Mouse (Mus musculus): ENCODE data around the gene Gm28710. TPM values are rescaled to one million over a fixed set of nuclear protein-coding genes. Genes with fewer than 3 reads are reported as not detected.

Gm28710 gene
- polyA plus RNA-seq, 1 experiment from 2014 or later: not detected

DNA sequence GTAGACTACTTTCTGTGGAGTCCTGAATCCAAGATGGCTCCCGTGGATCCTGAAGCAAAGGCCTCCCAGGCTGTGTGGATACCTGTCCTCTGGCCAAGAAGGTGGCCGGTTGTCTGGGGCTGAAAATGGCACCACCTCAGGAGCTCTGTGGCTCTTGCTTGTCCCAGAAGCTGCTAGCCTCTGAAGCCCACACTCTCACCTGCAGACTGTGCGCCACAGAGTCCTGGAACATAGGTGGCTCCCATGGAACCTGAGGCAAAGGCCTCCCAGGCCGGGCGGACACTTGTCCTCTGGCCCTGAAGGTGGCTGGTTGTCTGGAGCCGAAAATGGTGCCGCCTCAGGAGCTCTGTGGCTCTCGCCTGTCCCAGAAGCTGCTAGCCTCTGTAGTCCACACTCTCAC, 128.2 kb downstream of the Gm28710 start:
- H3K4me3 ChIP-seq (replicated peaks; ENCODE audit: low read length): no peak overlapping the region
- no peak overlapping the region for H3K9ac ChIP-seq (replicated peaks; ENCODE audit: low read depth, low read length)
- H3K4me2 ChIP-seq (ENCODE audit: low read length): no peak overlapping the region
- no peak overlapping the region for H3K27ac ChIP-seq (ENCODE audit: low read length)
- no peaks in the 10 kb centered on the region for H3K36me3 ChIP-seq (ENCODE audit: control insufficient read depth, insufficient read depth)
- H3K4me1 ChIP-seq (replicated peaks; ENCODE audit: control insufficient read depth, insufficient read depth, low read length): no peaks in the 10 kb centered on the region
- WGBS: 94% methylated on average over 8 of the region's 8 CpGs
- no peak for ATAC-seq
- H3K27me3 ChIP-seq (replicated peaks; ENCODE audit: control insufficient read depth, insufficient read depth, low read length): no peaks in the 10 kb centered on the region
- no peaks in the 10 kb centered on the region for H3K9me3 ChIP-seq (ENCODE audit: control insufficient read depth, low read length)

DNA sequence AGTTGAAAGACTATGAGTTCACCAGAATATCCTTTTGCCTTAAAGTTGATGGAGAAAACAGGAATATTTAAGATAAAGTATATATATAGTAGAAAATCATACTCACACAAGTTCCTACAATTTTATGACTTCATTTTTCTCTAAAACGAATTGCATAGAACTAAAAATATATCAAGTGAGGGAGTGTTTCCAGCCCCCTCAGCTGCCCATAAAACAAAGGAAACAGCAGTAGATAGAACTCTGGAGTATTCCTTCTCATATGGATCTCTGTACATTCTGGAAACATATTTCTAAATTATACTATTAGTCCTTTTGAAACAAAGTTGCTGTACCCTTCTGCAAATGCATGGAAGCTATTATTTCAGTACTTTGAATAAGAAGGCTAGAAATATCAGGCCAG, 130.9 kb downstream of the Gm28710 start:
- no peak overlapping the region for H3K4me2 ChIP-seq (ENCODE audit: low read length)
- no peak overlapping the region for H3K27ac ChIP-seq (ENCODE audit: low read length)
- no peaks in the 10 kb centered on the region for H3K4me1 ChIP-seq (replicated peaks; ENCODE audit: control insufficient read depth, insufficient read depth, low read length)
- no peak overlapping the region for H3K4me3 ChIP-seq (replicated peaks; ENCODE audit: low read length)
- H3K9ac ChIP-seq (replicated peaks; ENCODE audit: low read depth, low read length): no peak overlapping the region
- 82% methylated on average over 1 of the region's 1 CpGs for WGBS
- H3K36me3 ChIP-seq (ENCODE audit: control insufficient read depth, insufficient read depth): no peaks in the 10 kb centered on the region
- no peaks in the 10 kb centered on the region for H3K9me3 ChIP-seq (ENCODE audit: control insufficient read depth, low read length)
- no peak for ATAC-seq
- no peaks in the 10 kb centered on the region for H3K27me3 ChIP-seq (replicated peaks; ENCODE audit: control insufficient read depth, insufficient read depth, low read length)

Other genes with a start within 250 kb of the Gm28710 start
- gene Hgf, start 238.3 kb upstream of the Gm28710 start, polyA plus RNA-seq (2015; fragmentation: Nextera tagmentation; extraction: Ambion mirVana): 0.84 and 1.4 TPM in 2 replicates